Mouse (Mus musculus): Measurements from ENCODE around the gene Mrpl4. TPM values are rescaled to one million over a fixed set of nuclear protein-coding genes. Genes with fewer than 3 reads are reported as not detected.
A peak's percentile ranks its signal among the peaks of the same experiment; 100 is the strongest.

Gene Mrpl4
- total RNA-seq, 1 experiment: 80.8 TPM

DNA sequence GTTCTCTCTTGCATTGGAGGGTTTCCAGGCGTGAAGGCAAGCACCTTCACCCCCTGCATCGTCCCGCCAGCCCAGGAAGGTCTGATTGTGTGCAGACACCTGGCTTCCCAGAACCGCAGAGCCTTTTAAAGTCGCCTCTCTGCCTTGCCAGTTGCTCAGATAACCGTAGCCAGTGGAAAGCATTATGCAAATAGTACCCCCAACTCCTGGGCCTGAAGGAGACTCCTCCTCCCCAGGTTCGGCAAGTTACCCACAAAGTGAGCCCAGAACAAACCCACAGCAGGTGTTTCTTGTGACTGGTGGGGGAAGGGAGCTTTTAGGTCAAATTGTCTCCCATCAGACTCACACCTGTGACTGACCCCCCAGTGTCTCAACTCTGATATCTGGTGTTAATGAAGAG lies 14.6 kb upstream of the Mrpl4 start:
- DNase-seq (ENCODE audit: low read depth, low spot score): no peak
- peak overlapping the region; percentile 36; the same call in 1 of the 2 replicates for H3K27ac ChIP-seq (ENCODE audit: insufficient read depth, low read depth, low read length, poor library complexity, severe bottlenecking)
- H3K9ac ChIP-seq (ENCODE audit: insufficient read depth, low read depth, low read length, poor library complexity, severe bottlenecking): no peak overlapping the region
- H3K9me3 ChIP-seq (ENCODE audit: control insufficient read depth, insufficient read depth, low read depth, low read length): no peaks in the 10 kb centered on the region
- in situ Hi-C loops (cut with MboI; ENCODE audit: low sequenced_read_pairs in 2 of 2, unreplicated experiment in 2 of 2): no loop called here
- H3K36me3 ChIP-seq (ENCODE audit: control insufficient read depth, insufficient read depth, low read length, poor library complexity, severe bottlenecking): no peaks in the 10 kb centered on the region
- H3K4me3 ChIP-seq (ENCODE audit: insufficient read depth in 1 of 2, low read depth in 1 of 2, low read length in 2 of 2, poor library complexity in 1 of 2, severe bottlenecking in 1 of 2): no peak overlapping the region
- peaks cover 12 to 32% of the 10 kb centered on the region in 2 experiments; a peak in 3 of 4 replicates for H3K4me1 ChIP-seq (ENCODE audit: control insufficient read depth in 2 of 2, insufficient read depth in 2 of 2, low read length in 2 of 2, poor library complexity in 1 of 2)
- TF ChIP-seq CHD2 (IDR thresholded peaks at IDR 0.05; ENCODE audit: low read depth, low read length) (no peak), HCFC1 (IDR thresholded peaks at IDR 0.05; ENCODE audit: borderline replicate concordance, insufficient read depth, low read length) (no peak), MAFK (IDR thresholded peaks at IDR 0.05; ENCODE audit: insufficient read depth, low read depth, low read length) (no peak), ZC3H11A (IDR thresholded peaks at IDR 0.05; ENCODE audit: borderline replicate concordance, low read depth, low read length) (no peak)

DNA sequence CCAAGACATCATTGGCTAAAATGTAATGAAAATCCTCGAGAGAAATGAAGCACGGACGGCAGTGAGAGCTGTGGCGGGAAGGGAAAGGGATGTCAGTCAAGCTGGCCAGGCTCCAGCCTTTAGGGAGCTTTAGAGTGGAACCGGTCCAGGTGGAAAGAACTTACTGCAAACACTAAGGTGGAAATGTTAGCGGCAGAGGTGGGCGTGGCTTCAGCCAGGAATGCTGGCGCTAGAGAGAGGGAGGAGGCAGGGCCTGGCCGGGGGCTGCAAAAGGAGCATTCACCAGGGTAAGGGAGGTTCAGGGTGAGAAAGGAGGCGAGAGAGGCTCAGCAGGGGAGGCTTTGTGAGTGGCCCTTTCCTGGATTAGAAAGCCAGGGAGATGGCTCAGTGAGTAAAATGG lies 11.7 kb upstream of the Mrpl4 start:
- Histone ChIP-seq H3K4me1 (ENCODE audit: control insufficient read depth in 2 of 2, insufficient read depth in 2 of 2, low read length in 2 of 2, poor library complexity in 1 of 2) (peaks cover 11 to 27% of the 10 kb centered on the region in 2 experiments), H3K36me3 (ENCODE audit: control insufficient read depth, insufficient read depth, low read length, poor library complexity, severe bottlenecking) (no peaks in the 10 kb centered on the region), H3K27ac (ENCODE audit: insufficient read depth, low read depth, low read length, poor library complexity, severe bottlenecking) (peak overlapping the region; percentile 68; the same call in 1 of the 2 replicates), H3K9ac (ENCODE audit: insufficient read depth, low read depth, low read length, poor library complexity, severe bottlenecking) (no peak overlapping the region), H3K4me3 (ENCODE audit: insufficient read depth in 1 of 2, low read depth in 1 of 2, low read length in 2 of 2, poor library complexity in 1 of 2, severe bottlenecking in 1 of 2) (peak overlapping the region in 1 of 2 experiments; percentile 4; a peak in 1 of 4 replicates), H3K9me3 (ENCODE audit: control insufficient read depth, insufficient read depth, low read depth, low read length) (no peaks in the 10 kb centered on the region)
- peak; percentile 84 for DNase-seq (ENCODE audit: low read depth, low spot score)
- TF ChIP-seq CHD2 (IDR thresholded peaks at IDR 0.05; ENCODE audit: low read depth, low read length): no peak
- no peak for TF ChIP-seq HCFC1 (IDR thresholded peaks at IDR 0.05; ENCODE audit: borderline replicate concordance, insufficient read depth, low read length)
- no peak for TF ChIP-seq ZNF384 (IDR thresholded peaks at IDR 0.05; ENCODE audit: low read depth, low read length)
- no peak for TF ChIP-seq ZC3H11A (IDR thresholded peaks at IDR 0.05; ENCODE audit: borderline replicate concordance, low read depth, low read length)
- no peak for TF ChIP-seq MAFK (IDR thresholded peaks at IDR 0.05; ENCODE audit: insufficient read depth, low read depth, low read length)
- in situ Hi-C loops (cut with MboI; ENCODE audit: low sequenced_read_pairs in 2 of 2, unreplicated experiment in 2 of 2): loop anchor here in 1 of 2 experiments (10.0 kb wide), 1 partner anchor 86 kb away; no protein-coding TSS in a partner anchor

DNA sequence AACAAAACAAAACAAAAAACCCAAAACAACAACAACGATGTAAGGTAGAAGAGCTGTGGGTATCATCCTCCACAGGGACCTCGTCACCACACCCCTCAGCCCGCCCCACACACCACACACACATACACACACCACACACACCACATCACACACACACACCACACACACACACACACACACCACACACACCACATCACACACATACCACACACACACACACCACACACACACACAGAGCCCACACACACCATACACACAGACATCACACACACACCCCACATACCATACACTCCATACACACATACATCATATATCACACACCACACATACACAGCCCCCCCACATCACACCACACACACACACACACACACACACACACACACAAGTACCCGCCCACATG lies 11.0 kb upstream of the Mrpl4 start:
- TF ChIP-seq ZC3H11A (IDR thresholded peaks at IDR 0.05; ENCODE audit: borderline replicate concordance, low read depth, low read length): no peak
- H3K27ac ChIP-seq (ENCODE audit: insufficient read depth, low read depth, low read length, poor library complexity, severe bottlenecking): peak overlapping the region; percentile 68; the same call in 1 of the 2 replicates
- no peaks in the 10 kb centered on the region for H3K9me3 ChIP-seq (ENCODE audit: control insufficient read depth, insufficient read depth, low read depth, low read length)
- in situ Hi-C loops (cut with MboI; ENCODE audit: low sequenced_read_pairs in 2 of 2, unreplicated experiment in 2 of 2): loop anchor here in 1 of 2 experiments (10.0 kb wide), 1 partner anchor 87 kb away; no protein-coding TSS in a partner anchor
- H3K4me1 ChIP-seq (ENCODE audit: control insufficient read depth in 2 of 2, insufficient read depth in 2 of 2, low read length in 2 of 2, poor library complexity in 1 of 2): peaks cover 11 to 27% of the 10 kb centered on the region in 2 experiments
- H3K4me3 ChIP-seq (ENCODE audit: insufficient read depth in 1 of 2, low read depth in 1 of 2, low read length in 2 of 2, poor library complexity in 1 of 2, severe bottlenecking in 1 of 2): no peak overlapping the region
- no peaks in the 10 kb centered on the region for H3K36me3 ChIP-seq (ENCODE audit: control insufficient read depth, insufficient read depth, low read length, poor library complexity, severe bottlenecking)
- H3K9ac ChIP-seq (ENCODE audit: insufficient read depth, low read depth, low read length, poor library complexity, severe bottlenecking): no peak overlapping the region
- no peak for DNase-seq (ENCODE audit: low read depth, low spot score)

DNA sequence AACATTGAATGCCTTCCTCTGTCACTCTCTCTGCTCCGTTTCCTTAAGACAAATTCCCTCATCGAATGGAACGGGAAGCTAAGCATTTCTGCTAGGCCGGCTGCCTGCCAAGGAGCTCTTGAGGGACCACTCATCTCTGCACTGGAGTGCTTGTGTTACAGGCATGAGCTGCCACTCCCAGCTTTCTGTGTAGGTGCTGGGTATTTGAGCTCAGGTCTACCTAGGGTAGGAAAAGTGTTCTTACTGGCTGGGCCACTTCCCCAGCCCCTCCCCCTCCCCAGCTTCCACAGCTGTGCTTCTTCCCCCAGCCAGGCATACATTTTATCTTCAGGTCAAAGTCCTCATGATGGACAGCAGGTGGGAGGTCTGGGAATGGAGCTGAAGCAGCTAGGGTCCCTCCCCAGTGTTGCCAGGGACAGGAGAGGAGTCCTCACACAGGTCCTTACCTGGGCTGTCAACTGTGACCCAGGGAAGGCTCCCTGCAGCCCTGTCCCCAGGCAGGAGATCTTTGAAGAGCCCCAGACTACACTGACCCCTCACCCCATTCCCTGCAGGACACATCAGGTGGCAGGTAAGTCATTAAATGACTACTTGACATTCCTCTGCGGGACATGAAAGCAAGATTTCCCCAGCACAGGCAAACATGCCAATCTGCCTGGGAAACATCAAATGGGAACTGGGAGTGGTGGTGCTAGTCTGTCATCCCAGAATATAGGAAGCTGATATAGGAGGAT lies 9.2 kb upstream of the Mrpl4 start:
- H3K4me3 ChIP-seq (ENCODE audit: insufficient read depth in 1 of 2, low read depth in 1 of 2, low read length in 2 of 2, poor library complexity in 1 of 2, severe bottlenecking in 1 of 2): no peak overlapping the region
- no peak overlapping the region for H3K27ac ChIP-seq (ENCODE audit: insufficient read depth, low read depth, low read length, poor library complexity, severe bottlenecking)
- TF ChIP-seq CHD2 (IDR thresholded peaks at IDR 0.05; ENCODE audit: low read depth, low read length): no peak
- no peak for DNase-seq (ENCODE audit: low read depth, low spot score)
- no peak overlapping the region for H3K9ac ChIP-seq (ENCODE audit: insufficient read depth, low read depth, low read length, poor library complexity, severe bottlenecking)
- no peaks in the 10 kb centered on the region for H3K9me3 ChIP-seq (ENCODE audit: control insufficient read depth, insufficient read depth, low read depth, low read length)
- in situ Hi-C loops (cut with MboI; ENCODE audit: low sequenced_read_pairs in 2 of 2, unreplicated experiment in 2 of 2): loop anchor here in 1 of 2 experiments (10.0 kb wide), 1 partner anchor 89 kb away; no protein-coding TSS in a partner anchor
- H3K36me3 ChIP-seq (ENCODE audit: control insufficient read depth, insufficient read depth, low read length, poor library complexity, severe bottlenecking): no peaks in the 10 kb centered on the region
- H3K4me1 ChIP-seq (ENCODE audit: control insufficient read depth in 2 of 2, insufficient read depth in 2 of 2, low read length in 2 of 2, poor library complexity in 1 of 2): peaks cover 9 to 20% of the 10 kb centered on the region in 2 experiments

DNA sequence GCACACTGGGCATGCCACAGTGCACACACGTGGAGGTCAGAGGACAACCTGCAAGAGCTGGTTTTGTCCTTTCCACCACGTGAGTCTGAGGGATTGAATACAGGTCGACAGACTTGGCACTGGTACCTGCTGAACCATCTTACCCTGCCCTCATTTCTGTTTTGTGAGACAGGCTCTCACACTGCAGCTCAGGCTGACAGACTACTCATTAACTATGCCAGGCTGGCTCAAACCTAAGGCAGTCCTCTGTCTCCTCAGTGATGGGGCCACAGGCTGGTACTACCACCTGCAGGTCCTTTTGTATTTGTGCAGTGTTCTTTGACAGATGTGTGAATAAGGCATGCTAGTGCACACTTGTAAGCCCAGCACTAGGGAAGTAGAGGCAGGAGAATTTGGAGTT lies 7.5 kb upstream of the Mrpl4 start:
- Histone ChIP-seq H3K27ac (ENCODE audit: insufficient read depth, low read depth, low read length, poor library complexity, severe bottlenecking) (no peak overlapping the region), H3K36me3 (ENCODE audit: control insufficient read depth, insufficient read depth, low read length, poor library complexity, severe bottlenecking) (no peaks in the 10 kb centered on the region), H3K4me1 (ENCODE audit: control insufficient read depth in 2 of 2, insufficient read depth in 2 of 2, low read length in 2 of 2, poor library complexity in 1 of 2) (peaks cover 6 to 13% of the 10 kb centered on the region in 2 experiments; a peak in 3 of 4 replicates), H3K9ac (ENCODE audit: insufficient read depth, low read depth, low read length, poor library complexity, severe bottlenecking) (no peak overlapping the region), H3K4me3 (ENCODE audit: insufficient read depth in 1 of 2, low read depth in 1 of 2, low read length in 2 of 2, poor library complexity in 1 of 2, severe bottlenecking in 1 of 2) (no peak overlapping the region), H3K9me3 (ENCODE audit: control insufficient read depth, insufficient read depth, low read depth, low read length) (no peaks in the 10 kb centered on the region)
- TF ChIP-seq ZNF384 (IDR thresholded peaks at IDR 0.05; ENCODE audit: low read depth, low read length): no peak
- no peak for TF ChIP-seq ZC3H11A (IDR thresholded peaks at IDR 0.05; ENCODE audit: borderline replicate concordance, low read depth, low read length)
- no peak for TF ChIP-seq HCFC1 (IDR thresholded peaks at IDR 0.05; ENCODE audit: borderline replicate concordance, insufficient read depth, low read length)
- no peak for TF ChIP-seq MAFK (IDR thresholded peaks at IDR 0.05; ENCODE audit: insufficient read depth, low read depth, low read length)
- TF ChIP-seq CHD2 (IDR thresholded peaks at IDR 0.05; ENCODE audit: low read depth, low read length): no peak
- in situ Hi-C loops (cut with MboI; ENCODE audit: low sequenced_read_pairs in 2 of 2, unreplicated experiment in 2 of 2): loop anchor here in 1 of 2 experiments (10.0 kb wide), 1 partner anchor 90 kb away; no protein-coding TSS in a partner anchor
- DNase-seq (ENCODE audit: low read depth, low spot score): no peak

Measured in ES-E14 (cell line).